In genomic region chr5:113832490-113832901, GRCm38 (mm10) we compare ENCODE assay signal across 8 mouse cellular contexts. TPM values are rescaled to one million over a fixed set of nuclear protein-coding genes. Genes with fewer than 3 reads are reported as not detected.
DNase-seq lines count a peak whose midpoint lies in the region; ATAC-seq and TF ChIP-seq lines count a peak whose summit lies in the region.

Gene Selplg (minus strand): TSS chr5:113832644.

- H3K27me3 ChIP-seq in forebrain, embryonic 12.5 days, result no peaks in the 10 kb centered on the region
- H3K27me3 ChIP-seq in forebrain, postnatal 0 days (ENCODE audit: insufficient read depth, low read length), result no peaks in the 10 kb centered on the region
- H3K27me3 ChIP-seq in stomach, embryonic 14.5 days (ENCODE audit: control insufficient read depth, insufficient read depth, low read length), result no peaks in the 10 kb centered on the region
- H3K27me3 ChIP-seq in stomach, postnatal 0 days (ENCODE audit: control insufficient read depth, insufficient read depth, low read length), result no peaks in the 10 kb centered on the region

- H3K9ac ChIP-seq in forebrain, embryonic 12.5 days, result peak within 1 kb of the TSS; percentile 21; the same call in 1 of the 2 replicates
- H3K9ac ChIP-seq in forebrain, postnatal 0 days, result no peak within 1 kb of the TSS
- no peak within 1 kb of the TSS for H3K9ac ChIP-seq in stomach, embryonic 14.5 days (replicated peaks; ENCODE audit: low read depth, low read length)
- H3K9ac ChIP-seq in stomach, postnatal 0 days (ENCODE audit: low read length), result no peak within 1 kb of the TSS

- no peaks in the 10 kb centered on the region for H3K9me3 ChIP-seq in forebrain, embryonic 12.5 days
- no peaks in the 10 kb centered on the region for H3K9me3 ChIP-seq in forebrain, postnatal 0 days (ENCODE audit: low read length)
- no peaks in the 10 kb centered on the region for H3K9me3 ChIP-seq in stomach, embryonic 14.5 days (ENCODE audit: control insufficient read depth, low read depth, low read length)
- no peaks in the 10 kb centered on the region for H3K9me3 ChIP-seq in stomach, postnatal 0 days (ENCODE audit: control insufficient read depth, low read length)

- TF ChIP-seq EP300 in stomach, postnatal 0 days (optimal IDR thresholded peaks at IDR 0.05), result no peak

- no peak within 1 kb of the TSS for H3K4me2 ChIP-seq in forebrain, embryonic 12.5 days
- H3K4me2 ChIP-seq in forebrain, postnatal 0 days (ENCODE audit: low read depth), result no peak within 1 kb of the TSS
- no peak within 1 kb of the TSS for H3K4me2 ChIP-seq in stomach, embryonic 14.5 days (replicated peaks; ENCODE audit: low read depth, low read length)
- H3K4me2 ChIP-seq in stomach, postnatal 0 days (replicated peaks; ENCODE audit: low read depth), result no peak within 1 kb of the TSS

- no peak for ATAC-seq in forebrain, embryonic 12.5 days (ENCODE audit: low FRiP score)
- ATAC-seq in forebrain, postnatal 0 days, result no peak
- ATAC-seq in stomach, embryonic 14.5 days (ENCODE audit: insufficient number of reproducible peaks, insufficient read depth, low FRiP score, low read depth), result 0 out of 2 replicates have a peak, but pooled peaks have one; percentile 10
- no peak for ATAC-seq in stomach, postnatal 0 days (ENCODE audit: low FRiP score, low TSS enrichment)
- ATAC-seq in megakaryocyte, adult 5-6 weeks (ENCODE audit: poor library complexity, severe bottlenecking), result peak; percentile 2; the same call in 1 of the 2 replicates

- no peak for DNase-seq in forebrain, postnatal 0 days
- DNase-seq in stomach, postnatal 0 days (ENCODE audit: low spot score), result no peak
- DNase-seq in retina, embryonic 14.5 days (ENCODE audit: low spot score), result no peak
- no peak for DNase-seq in gastrocnemius, adult 2 months
- no peak for DNase-seq in adrenal gland, adult 8-10 months

- no peak within 1 kb of the TSS for H3K27ac ChIP-seq in forebrain, embryonic 12.5 days
- no peak within 1 kb of the TSS for H3K27ac ChIP-seq in forebrain, postnatal 0 days (ENCODE audit: low read depth, low read length)
- no peak within 1 kb of the TSS for H3K27ac ChIP-seq in stomach, embryonic 14.5 days (ENCODE audit: low read length)
- no peak within 1 kb of the TSS for H3K27ac ChIP-seq in stomach, postnatal 0 days (replicated peaks)
- no peak within 1 kb of the TSS for H3K27ac ChIP-seq in gastrocnemius, adult 2 months

- no peaks in the 10 kb centered on the region for H3K36me3 ChIP-seq in forebrain, embryonic 12.5 days (replicated peaks)
- no peaks in the 10 kb centered on the region for H3K36me3 ChIP-seq in forebrain, postnatal 0 days (ENCODE audit: insufficient read depth)
- H3K36me3 ChIP-seq in stomach, embryonic 14.5 days (ENCODE audit: control insufficient read depth, insufficient read depth, low read length), result no peaks in the 10 kb centered on the region
- H3K36me3 ChIP-seq in stomach, postnatal 0 days (ENCODE audit: control insufficient read depth, insufficient read depth, low read length), result no peaks in the 10 kb centered on the region

- TF ChIP-seq CTCF in forebrain, postnatal 0 days (IDR thresholded peaks at IDR 0.05; ENCODE audit: low read depth), result no peak
- no peak for TF ChIP-seq CTCF in stomach, postnatal 0 days (IDR thresholded peaks at IDR 0.05; ENCODE audit: low read depth)
- TF ChIP-seq CTCF in gastrocnemius, adult 2 months (IDR thresholded peaks at IDR 0.05), result no peak

- WGBS in forebrain, embryonic 12.5 days, result 44% methylated on average over 8 of the region's 8 CpGs
- WGBS in forebrain, postnatal 0 days, result 38% methylated on average over 8 of the region's 8 CpGs
- WGBS in stomach, embryonic 14.5 days, result 32% methylated on average over 8 of the region's 8 CpGs
- 15% methylated on average over 8 of the region's 8 CpGs for WGBS in stomach, postnatal 0 days

- intact Hi-C loops in gastrocnemius, adult 2 months (cut with DNase I), result no loop called here

- no peak within 1 kb of the TSS for H3K4me3 ChIP-seq in forebrain, embryonic 12.5 days (replicated peaks)
- no peak within 1 kb of the TSS for H3K4me3 ChIP-seq in forebrain, postnatal 0 days (ENCODE audit: low read depth, low read length)
- H3K4me3 ChIP-seq in stomach, embryonic 14.5 days (ENCODE audit: low read depth, low read length), result no peak within 1 kb of the TSS
- no peak within 1 kb of the TSS for H3K4me3 ChIP-seq in stomach, postnatal 0 days (ENCODE audit: low read depth, low read length)
- H3K4me3 ChIP-seq in gastrocnemius, adult 2 months, result no peak within 1 kb of the TSS

- H3K4me1 ChIP-seq in forebrain, embryonic 12.5 days, result peaks cover 6% of the 10 kb centered on the region; the same call in 1 of the 2 replicates
- no peaks in the 10 kb centered on the region for H3K4me1 ChIP-seq in forebrain, postnatal 0 days (ENCODE audit: insufficient read depth)
- H3K4me1 ChIP-seq in stomach, embryonic 14.5 days (ENCODE audit: control insufficient read depth, insufficient read depth, low read length), result no peaks in the 10 kb centered on the region
- no peaks in the 10 kb centered on the region for H3K4me1 ChIP-seq in stomach, postnatal 0 days (replicated peaks; ENCODE audit: control insufficient read depth, insufficient read depth)

RNA-seq across cellular contexts. Expression of gene Selplg, which starts in this region (rescaled TPM):
- polyA plus RNA-seq in forebrain, embryonic 12.5 days (2016; fragmentation: Nextera tagmentation; extraction: Ambion mirVana), result 0.82 and 0.88 TPM in 2 replicates
- 1.1 and 1.3 TPM in 2 replicates for total RNA-seq in forebrain, postnatal 0 days (2014; rRNA removed)
- polyA plus RNA-seq in forebrain, postnatal 0 days (2015; fragmentation: Nextera tagmentation; extraction: Ambion mirVana), result 1.8 and 2.4 TPM in 2 replicates
- polyA plus RNA-seq in stomach, embryonic 14.5 days (2014; fragmentation: Nextera tagmentation; extraction: Ambion mirVana), result 2.9 and 4.5 TPM in 2 replicates
- polyA plus RNA-seq in stomach, postnatal 0 days (2015; fragmentation: Nextera tagmentation; extraction: Ambion mirVana), result 2.0 and 2.6 TPM in 2 replicates
- 718 and 733 TPM in 2 replicates for total RNA-seq in megakaryocyte, adult 5-6 weeks (2015)
- total RNA-seq in megakaryocyte, adult 5-6 weeks (2017), result 291 and 312 TPM in 2 replicates
- total RNA-seq in gastrocnemius, adult 2 months (2021), result 1 to 10 TPM in 1 of 2 experiments, under 1 TPM in 1; 0.89 to 1.3 TPM
- total RNA-seq in adrenal gland, adult 8-10 months (2022), result 1 to 10 TPM; 4.4 to 8.6 (median 5.9) TPM

Comparison
In these comparisons a context has a peak if more than half of its experiments do, and no peak if none do; other contexts are left out.
1. RNA of gene Selplg (total RNA-seq): 291 to 733 TPM in megakaryocyte, adult 5-6 weeks; 4.4 to 8.6 TPM in adrenal gland, adult 8-10 months, 0.89 to 1.3 TPM in gastrocnemius, adult 2 months and 1.1 to 1.3 TPM in forebrain, postnatal 0 days; every median in the first group is over 10 times any median in the second.
2. ATAC-seq: peak in stomach, embryonic 14.5 days (single experiment) and megakaryocyte, adult 5-6 weeks (single experiment); none in forebrain, embryonic 12.5 days (single experiment), forebrain, postnatal 0 days (single experiment) and stomach, postnatal 0 days (single experiment).